Mouse (Mus musculus): Measurements from ENCODE around the gene Lsamp.

DNA sequence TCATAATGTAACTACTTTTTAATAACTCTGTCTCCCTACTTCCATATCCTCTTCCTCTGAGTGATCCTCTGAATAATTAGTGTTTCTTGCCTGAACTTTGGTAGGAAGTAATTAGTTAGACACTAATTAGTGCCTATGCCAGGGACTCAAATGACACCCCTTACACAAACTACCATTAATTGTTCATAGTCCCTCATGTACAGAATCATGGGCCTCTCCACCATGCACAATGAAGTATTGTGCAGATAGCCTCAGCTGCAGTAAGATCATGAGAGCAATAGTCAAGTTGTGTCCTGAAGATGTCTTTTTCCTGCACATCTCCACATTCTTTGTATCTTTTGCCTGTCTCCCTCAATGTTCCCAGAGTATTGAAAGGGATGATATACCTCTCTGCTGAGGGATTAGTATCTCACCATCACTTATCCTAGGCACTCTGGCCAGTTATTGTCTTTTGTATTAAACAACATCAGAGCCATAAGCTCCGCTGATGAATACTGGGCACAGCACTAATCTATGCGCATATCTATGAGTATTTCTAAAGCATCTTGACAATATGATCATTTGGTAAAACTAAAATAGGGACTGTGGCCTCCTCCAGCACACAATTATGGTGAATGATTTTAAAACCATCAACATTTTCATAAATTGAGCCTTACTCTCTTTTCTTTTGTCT lies 1292.0 kb downstream of the Lsamp start:
- no peak for TF ChIP-seq POLR2A (IDR thresholded peaks at IDR 0.05; ENCODE audit: insufficient read length, low read depth)
- TF ChIP-seq MAX (IDR thresholded peaks at IDR 0.05; ENCODE audit: low read depth) = no peak
